Mouse (Mus musculus): ENCODE measurements around the gene Mtfmt. TPM values are rescaled to one million over a fixed set of nuclear protein-coding genes. Genes with fewer than 3 reads are reported as not detected.

Gene Mtfmt
- total and polyA plus RNA-seq, 2 experiments from 2014 or later: 18.1 to 19.0 TPM

DNA sequence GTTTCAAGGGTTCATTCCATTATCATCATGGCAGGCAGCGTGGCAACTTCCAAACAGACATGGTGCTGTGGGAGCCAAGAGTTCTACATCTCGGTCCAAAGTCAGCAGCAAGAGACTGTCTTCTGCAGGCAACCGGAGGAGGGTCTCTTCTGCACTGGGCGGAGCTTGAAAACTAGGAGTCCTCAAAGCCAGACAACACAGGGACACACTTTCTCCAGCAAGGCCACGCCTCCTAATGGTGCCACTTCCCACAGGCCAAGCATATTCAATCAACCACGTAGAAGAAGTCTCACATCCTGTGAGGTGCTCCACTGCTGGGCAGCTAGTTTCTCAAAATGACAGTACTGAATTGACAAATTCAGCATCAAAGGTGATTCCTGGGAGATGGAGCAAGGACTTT, 12.4 kb downstream of the Mtfmt start:
- 91% methylated on average over 6 of the region's 6 CpGs for WGBS
- DNase-seq (no peak), ATAC-seq (no peak)
- no peak for TF ChIP-seq CTCF (IDR thresholded peaks at IDR 0.05; ENCODE audit: low read depth)
- Histone ChIP-seq H3K4me3 (ENCODE audit: low read depth, low read length) (no peak overlapping the region), H3K9me3 (ENCODE audit: low read length) (no peaks in the 10 kb centered on the region), H3K4me1 (ENCODE audit: insufficient read depth) (no peaks in the 10 kb centered on the region), H3K4me2 (ENCODE audit: low read depth) (no peak overlapping the region), H3K27ac (ENCODE audit: low read depth, low read length) (no peak overlapping the region), H3K9ac (no peak overlapping the region), H3K36me3 (ENCODE audit: insufficient read depth) (peaks cover 52% of the 10 kb centered on the region), H3K27me3 (ENCODE audit: insufficient read depth, low read length) (no peaks in the 10 kb centered on the region)

DNA sequence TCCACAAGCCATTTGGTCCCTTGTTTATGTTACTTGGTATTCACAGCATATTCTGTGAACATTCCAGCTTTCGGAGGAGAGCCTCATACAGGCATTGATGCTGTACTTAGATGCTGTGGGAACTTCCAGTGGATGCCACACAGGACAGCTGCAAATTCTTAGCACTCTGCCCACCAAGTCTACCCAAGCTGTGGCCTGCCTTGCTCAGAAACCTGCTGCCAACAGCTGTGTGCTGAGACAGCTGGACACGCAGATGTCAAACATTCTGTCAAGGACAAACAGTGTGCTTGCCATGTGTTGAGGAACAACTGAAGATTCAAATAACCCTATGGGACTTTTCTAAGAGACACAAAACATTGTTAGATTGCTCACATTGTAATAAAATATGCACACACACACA, 23.4 kb downstream of the Mtfmt start:
- TF ChIP-seq CTCF (IDR thresholded peaks at IDR 0.05; ENCODE audit: low read depth): no peak
- Histone ChIP-seq H3K27me3 (ENCODE audit: insufficient read depth, low read length) (no peaks in the 10 kb centered on the region), H3K9me3 (ENCODE audit: low read length) (no peaks in the 10 kb centered on the region), H3K9ac (no peak overlapping the region), H3K27ac (ENCODE audit: low read depth, low read length) (no peak overlapping the region), H3K4me2 (ENCODE audit: low read depth) (no peak overlapping the region), H3K36me3 (ENCODE audit: insufficient read depth) (no peaks in the 10 kb centered on the region; the same call in 1 of the 2 replicates), H3K4me1 (ENCODE audit: insufficient read depth) (peaks cover 7% of the 10 kb centered on the region), H3K4me3 (ENCODE audit: low read depth, low read length) (no peak overlapping the region)
- ATAC-seq (no peak), DNase-seq (no peak)
- 84% methylated on average over 2 of the region's 2 CpGs for WGBS

DNA sequence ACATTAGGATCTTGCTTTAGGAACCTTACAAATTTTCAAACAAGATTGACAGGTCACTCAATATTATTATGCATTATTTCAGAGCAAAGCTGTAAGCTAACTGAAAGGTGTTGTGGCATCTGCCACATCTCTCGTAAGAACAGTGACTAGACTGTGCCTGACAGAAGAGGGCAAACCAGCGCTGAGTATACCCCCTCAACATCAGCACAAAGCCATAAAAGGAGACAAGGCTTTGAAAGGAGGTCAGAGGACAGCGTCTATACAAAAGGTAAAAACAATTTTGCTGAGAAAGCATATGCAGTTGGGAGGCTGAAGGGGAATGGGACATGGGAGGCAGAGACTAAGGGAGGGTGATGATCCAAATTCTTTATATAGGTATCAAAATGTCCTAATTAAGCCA, 24.6 kb downstream of the Mtfmt start:
- Histone ChIP-seq H3K4me3 (ENCODE audit: low read depth, low read length) (peak overlapping the region; percentile 97), H3K36me3 (ENCODE audit: insufficient read depth) (0 out of 2 replicates have a peak, but pooled peaks cover 4% of the 10 kb centered on the region), H3K9me3 (ENCODE audit: low read length) (no peaks in the 10 kb centered on the region), H3K27ac (ENCODE audit: low read depth, low read length) (peak overlapping the region; percentile 88), H3K4me2 (ENCODE audit: low read depth) (peak overlapping the region; percentile 65), H3K9ac (peak overlapping the region; percentile 87), H3K4me1 (ENCODE audit: insufficient read depth) (peaks cover 7% of the 10 kb centered on the region), H3K27me3 (ENCODE audit: insufficient read depth, low read length) (no peaks in the 10 kb centered on the region)
- no peak for TF ChIP-seq CTCF (IDR thresholded peaks at IDR 0.05; ENCODE audit: low read depth)
- ATAC-seq (0 out of 2 replicates have a peak, but pooled peaks have one; percentile 17), DNase-seq (no peak)
- WGBS: 30% methylated on average over 3 of the region's 3 CpGs

DNA sequence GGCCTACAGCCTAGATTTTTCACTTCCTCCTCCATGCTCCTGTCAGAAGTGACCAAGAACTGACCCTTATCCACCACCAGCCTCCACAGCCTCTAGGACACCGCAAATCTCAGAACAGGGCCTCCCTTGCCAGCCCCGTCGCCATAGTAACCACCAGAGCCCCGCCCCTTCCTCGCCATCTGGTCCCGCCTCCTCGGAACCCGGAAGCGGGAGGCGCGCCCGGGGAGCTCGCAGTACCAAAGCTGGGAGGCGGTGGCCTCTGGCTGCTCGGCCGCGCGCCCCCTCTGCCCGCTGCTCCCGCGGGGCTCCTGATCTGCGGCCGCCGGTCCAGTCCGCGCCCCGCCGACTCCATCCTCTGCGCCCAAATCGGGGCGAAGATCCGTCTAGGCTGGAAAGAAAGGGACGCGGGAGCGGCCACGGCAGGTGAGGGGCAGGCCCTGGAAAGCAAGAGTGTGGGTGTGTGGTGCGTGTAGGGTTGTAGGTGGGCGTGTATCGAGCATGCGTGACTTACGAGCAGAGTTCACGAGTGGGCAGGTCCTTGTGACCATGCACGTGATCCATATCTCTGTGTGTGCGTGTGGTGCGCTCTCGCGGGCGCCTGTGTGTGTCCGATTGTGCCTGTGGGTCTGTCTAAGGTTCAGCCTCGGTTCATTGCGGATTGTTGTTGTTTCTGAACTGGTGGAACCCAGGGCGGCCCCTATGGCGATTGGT, 25.3 kb downstream of the Mtfmt start, which contains the start of gene Spg21:
Gene Spg21, plus strand, starts transcription at position 216 of the 711 bp plus-strand sequence.
- Histone ChIP-seq H3K4me1 (ENCODE audit: insufficient read depth) (peaks cover 7% of the 10 kb centered on the region), H3K27me3 (ENCODE audit: insufficient read depth, low read length) (no peaks in the 10 kb centered on the region), H3K36me3 (ENCODE audit: insufficient read depth) (peaks cover 11% of the 10 kb centered on the region; the same call in 1 of the 2 replicates), H3K27ac (ENCODE audit: low read depth, low read length) (peak within 1 kb of the TSS; percentile 88), H3K9me3 (ENCODE audit: low read length) (no peaks in the 10 kb centered on the region), H3K9ac (peak within 1 kb of the TSS; percentile 87), H3K4me3 (ENCODE audit: low read depth, low read length) (peak within 1 kb of the TSS; percentile 97), H3K4me2 (ENCODE audit: low read depth) (peak within 1 kb of the TSS; percentile 65)
- WGBS: 2% methylated on average over 53 of the region's 53 CpGs
- TF ChIP-seq CTCF (IDR thresholded peaks at IDR 0.05; ENCODE audit: low read depth): peak; percentile 2; the same call in 1 of the 2 replicates
- ATAC-seq (peak; percentile 98), DNase-seq (peak; percentile 96)

DNA sequence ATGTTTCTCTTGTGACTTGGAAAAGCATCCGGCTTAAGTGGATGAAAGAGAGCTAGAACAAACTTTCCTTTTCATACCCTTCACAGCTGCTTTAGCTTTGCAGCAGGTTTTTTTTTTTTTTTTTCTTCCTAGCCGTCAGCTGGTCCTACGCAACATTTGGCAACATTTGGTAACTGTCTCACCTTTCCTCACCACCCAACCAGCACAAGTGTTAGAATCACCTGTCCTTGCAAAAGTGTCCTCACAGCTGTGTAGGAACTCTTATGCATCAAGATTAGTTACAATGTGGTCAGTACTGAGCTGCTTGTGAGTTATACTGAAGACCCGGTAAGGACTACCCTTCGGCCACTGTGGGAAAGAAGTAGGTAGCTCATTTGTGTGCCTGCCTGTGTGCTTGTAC, 27.0 kb downstream of the Mtfmt start:
- Histone ChIP-seq H3K27me3 (ENCODE audit: insufficient read depth, low read length) (no peaks in the 10 kb centered on the region), H3K4me1 (ENCODE audit: insufficient read depth) (peaks cover 7% of the 10 kb centered on the region), H3K9me3 (ENCODE audit: low read length) (no peaks in the 10 kb centered on the region), H3K9ac (no peak overlapping the region), H3K4me2 (ENCODE audit: low read depth) (no peak overlapping the region), H3K27ac (ENCODE audit: low read depth, low read length) (no peak overlapping the region), H3K4me3 (ENCODE audit: low read depth, low read length) (no peak overlapping the region), H3K36me3 (ENCODE audit: insufficient read depth) (peaks cover 25% of the 10 kb centered on the region; the same call in 1 of the 2 replicates)
- ATAC-seq: no peak
- WGBS: 73% methylated on average over 5 of the region's 5 CpGs
- no peak for DNase-seq
- no peak for TF ChIP-seq CTCF (IDR thresholded peaks at IDR 0.05; ENCODE audit: low read depth)

DNA sequence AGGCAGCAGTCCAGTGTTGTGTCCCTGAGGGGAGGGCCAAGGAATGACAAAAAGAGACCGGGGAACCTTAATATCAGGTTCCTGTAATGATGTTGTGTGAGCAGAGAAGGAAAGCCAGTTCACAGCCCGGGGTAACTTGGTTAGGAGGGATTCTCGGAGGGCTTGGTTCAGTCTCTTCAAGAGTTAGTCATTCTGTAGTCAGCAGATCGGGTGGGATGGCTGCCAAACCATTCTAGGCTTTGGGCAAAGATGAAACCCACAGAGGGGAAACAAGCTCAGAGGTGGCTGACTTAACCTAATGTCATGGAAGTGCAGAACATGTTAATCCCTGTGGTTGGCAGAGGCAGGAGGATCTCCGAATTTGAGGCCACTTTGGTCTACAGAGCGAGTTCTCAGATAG, 28.6 kb downstream of the Mtfmt start:
- H3K4me2 ChIP-seq (ENCODE audit: low read depth): no peak overlapping the region
- H3K9me3 ChIP-seq (ENCODE audit: low read length): no peaks in the 10 kb centered on the region
- DNase-seq: no peak
- no peak for ATAC-seq
- 93% methylated on average over 6 of the region's 6 CpGs for WGBS
- H3K9ac ChIP-seq: no peak overlapping the region
- no peaks in the 10 kb centered on the region for H3K27me3 ChIP-seq (ENCODE audit: insufficient read depth, low read length)
- peaks cover 7% of the 10 kb centered on the region for H3K4me1 ChIP-seq (ENCODE audit: insufficient read depth)
- TF ChIP-seq CTCF (IDR thresholded peaks at IDR 0.05; ENCODE audit: low read depth): no peak
- no peak overlapping the region for H3K4me3 ChIP-seq (ENCODE audit: low read depth, low read length)
- no peak overlapping the region for H3K27ac ChIP-seq (ENCODE audit: low read depth, low read length)
- peaks cover 32% of the 10 kb centered on the region for H3K36me3 ChIP-seq (ENCODE audit: insufficient read depth)

DNA sequence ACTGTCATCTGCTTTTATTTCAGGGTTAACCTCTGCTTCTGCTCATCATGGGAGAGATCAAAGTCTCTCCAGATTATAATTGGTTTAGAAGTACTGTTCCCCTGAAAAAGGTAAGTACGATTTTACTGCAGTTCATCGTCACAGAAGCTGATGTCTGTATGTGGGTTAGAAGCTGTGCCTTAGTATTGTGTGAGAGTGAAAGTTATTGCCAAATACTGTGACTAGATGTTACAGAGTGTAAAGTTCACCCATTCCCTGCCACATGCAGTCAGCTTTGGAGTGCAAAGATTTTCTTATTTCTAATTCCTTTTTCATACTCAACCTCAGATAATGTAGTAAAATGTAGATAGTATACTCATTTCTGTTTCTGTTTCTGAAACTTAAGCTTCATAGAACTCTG, 29.7 kb downstream of the Mtfmt start:
- no peaks in the 10 kb centered on the region for H3K9me3 ChIP-seq (ENCODE audit: low read length)
- no peaks in the 10 kb centered on the region for H3K27me3 ChIP-seq (ENCODE audit: insufficient read depth, low read length)
- no peak for TF ChIP-seq CTCF (IDR thresholded peaks at IDR 0.05; ENCODE audit: low read depth)
- peaks cover 7% of the 10 kb centered on the region for H3K4me1 ChIP-seq (ENCODE audit: insufficient read depth)
- H3K27ac ChIP-seq (ENCODE audit: low read depth, low read length): no peak overlapping the region
- H3K9ac ChIP-seq: no peak overlapping the region
- DNase-seq (no peak), ATAC-seq (no peak)
- no peak overlapping the region for H3K4me3 ChIP-seq (ENCODE audit: low read depth, low read length)
- no peak overlapping the region for H3K4me2 ChIP-seq (ENCODE audit: low read depth)
- WGBS: 94% methylated on average over 2 of the region's 2 CpGs
- peaks cover 42% of the 10 kb centered on the region for H3K36me3 ChIP-seq (ENCODE audit: insufficient read depth)
